Mouse (Mus musculus): ENCODE results near the gene Pip4k2a. TPM values are rescaled to one million over a fixed set of nuclear protein-coding genes. Genes with fewer than 3 reads are reported as not detected.

The Pip4k2a gene
- polyA plus RNA-seq, 2 experiments = 15.2 to 16.6 TPM

- DNase-seq (ENCODE audit: low read depth in 3 of 3, low spot score in 3 of 3) = peak in 1 of 3 experiments; percentile 28
- 74% methylated on average over 3 of the region's 3 CpGs for WGBS (ENCODE audit: insufficient replicate concordance)
- no peak for TF ChIP-seq EP300 (IDR thresholded peaks at IDR 0.05; ENCODE audit: low read depth)
- TF ChIP-seq CTCF (IDR thresholded peaks at IDR 0.05; ENCODE audit: low read depth) = peak; percentile 61
These were observed 113.6 kb downstream of the Pip4k2a start for GRCm38 (mm10) chr2:18884277-18884676.

GRCm38 (mm10) chr2:18874626-18875025, 123.3 kb downstream of the Pip4k2a start:
- WGBS (ENCODE audit: insufficient replicate concordance) = 92% methylated on average over 7 of the region's 7 CpGs
- Histone ChIP-seq H3K27me3 (ENCODE audit: control insufficient read depth, insufficient read depth, low read length) (no peaks in the 10 kb centered on the region), H3K9ac (replicated peaks) (no peak overlapping the region), H3K4me2 (ENCODE audit: low read depth) (no peak overlapping the region), H3K4me3 (ENCODE audit: insufficient read depth in 1 of 2, low read depth in 2 of 2, low read length in 2 of 2) (no peak overlapping the region), H3K4me1 (replicated peaks; ENCODE audit: control insufficient read depth in 2 of 2, insufficient read depth in 2 of 2, low read length in 1 of 2) (peaks cover 22 to 27% of the 10 kb centered on the region in 2 experiments), H3K9me3 (ENCODE audit: control insufficient read depth, low read length) (no peaks in the 10 kb centered on the region), H3K27ac (no peak overlapping the region), H3K36me3 (replicated peaks; ENCODE audit: control insufficient read depth, insufficient read depth, low read depth) (no peaks in the 10 kb centered on the region; the same call in 1 of the 2 replicates)
- no peak for TF ChIP-seq CTCF (IDR thresholded peaks at IDR 0.05; ENCODE audit: low read depth)
- no peak for TF ChIP-seq EP300 (IDR thresholded peaks at IDR 0.05; ENCODE audit: low read depth)
- ATAC-seq (ENCODE audit: insufficient read depth) (no peak), DNase-seq (ENCODE audit: low read depth in 3 of 3, low spot score in 3 of 3) (no peak)

More at GRCm38 (mm10) chr2:18884277-18884676, 113.6 kb downstream of the Pip4k2a start:
- H3K9me3 ChIP-seq (ENCODE audit: control insufficient read depth, low read length) = no peaks in the 10 kb centered on the region
- peaks cover 2% of the 10 kb centered on the region; the same call in 1 of the 2 replicates for H3K36me3 ChIP-seq (replicated peaks; ENCODE audit: control insufficient read depth, insufficient read depth, low read depth)
- H3K27me3 ChIP-seq (ENCODE audit: control insufficient read depth, insufficient read depth, low read length) = no peaks in the 10 kb centered on the region
- no peak overlapping the region for H3K4me2 ChIP-seq (ENCODE audit: low read depth)
- H3K4me1 ChIP-seq (replicated peaks; ENCODE audit: control insufficient read depth in 2 of 2, insufficient read depth in 2 of 2, low read length in 1 of 2) = no peaks in the 10 kb centered on the region
- H3K9ac ChIP-seq (replicated peaks) = no peak overlapping the region
- H3K27ac ChIP-seq = no peak overlapping the region
- H3K4me3 ChIP-seq (ENCODE audit: insufficient read depth in 1 of 2, low read depth in 2 of 2, low read length in 2 of 2) = no peak overlapping the region
- no peak for ATAC-seq (ENCODE audit: insufficient read depth)

GRCm38 (mm10) chr2:18874063-18874462, 123.9 kb downstream of the Pip4k2a start:
- Histone ChIP-seq H3K36me3 (replicated peaks; ENCODE audit: control insufficient read depth, insufficient read depth, low read depth) (no peaks in the 10 kb centered on the region; the same call in 1 of the 2 replicates), H3K27ac (no peak overlapping the region), H3K27me3 (ENCODE audit: control insufficient read depth, insufficient read depth, low read length) (no peaks in the 10 kb centered on the region), H3K9ac (replicated peaks) (no peak overlapping the region), H3K9me3 (ENCODE audit: control insufficient read depth, low read length) (no peaks in the 10 kb centered on the region), H3K4me3 (ENCODE audit: insufficient read depth in 1 of 2, low read depth in 2 of 2, low read length in 2 of 2) (no peak overlapping the region), H3K4me2 (ENCODE audit: low read depth) (no peak overlapping the region), H3K4me1 (replicated peaks; ENCODE audit: control insufficient read depth in 2 of 2, insufficient read depth in 2 of 2, low read length in 1 of 2) (peaks cover 22 to 27% of the 10 kb centered on the region in 2 experiments)
- TF ChIP-seq CTCF (IDR thresholded peaks at IDR 0.05; ENCODE audit: low read depth) (no peak), EP300 (IDR thresholded peaks at IDR 0.05; ENCODE audit: low read depth) (no peak)
- 84% methylated on average over 8 of the region's 8 CpGs for WGBS (ENCODE audit: insufficient replicate concordance)
- DNase-seq (ENCODE audit: low read depth in 3 of 3, low spot score in 3 of 3) (no peak), ATAC-seq (ENCODE audit: insufficient read depth) (no peak)

GRCm38 (mm10) chr2:18873440-18873839, 124.5 kb downstream of the Pip4k2a start:
- DNase-seq (ENCODE audit: low read depth in 3 of 3, low spot score in 3 of 3) (no peak), ATAC-seq (ENCODE audit: insufficient read depth) (no peak)
- H3K9me3 ChIP-seq (ENCODE audit: control insufficient read depth, low read length) = no peaks in the 10 kb centered on the region
- peaks cover 22 to 31% of the 10 kb centered on the region in 2 experiments for H3K4me1 ChIP-seq (replicated peaks; ENCODE audit: control insufficient read depth in 2 of 2, insufficient read depth in 2 of 2, low read length in 1 of 2)
- H3K4me2 ChIP-seq (ENCODE audit: low read depth) = no peak overlapping the region
- no peak overlapping the region for H3K9ac ChIP-seq (replicated peaks)
- 71% methylated on average over 3 of the region's 3 CpGs for WGBS (ENCODE audit: insufficient replicate concordance)
- no peaks in the 10 kb centered on the region; the same call in 1 of the 2 replicates for H3K36me3 ChIP-seq (replicated peaks; ENCODE audit: control insufficient read depth, insufficient read depth, low read depth)
- no peak overlapping the region for H3K27ac ChIP-seq
- TF ChIP-seq EP300 (IDR thresholded peaks at IDR 0.05; ENCODE audit: low read depth) = no peak
- no peak for TF ChIP-seq CTCF (IDR thresholded peaks at IDR 0.05; ENCODE audit: low read depth)
- H3K4me3 ChIP-seq (ENCODE audit: insufficient read depth in 1 of 2, low read depth in 2 of 2, low read length in 2 of 2) = no peak overlapping the region
- H3K27me3 ChIP-seq (ENCODE audit: control insufficient read depth, insufficient read depth, low read length) = no peaks in the 10 kb centered on the region

GRCm38 (mm10) chr2:18872797-18873196, 125.1 kb downstream of the Pip4k2a start:
- H3K9ac ChIP-seq (replicated peaks) = no peak overlapping the region
- TF ChIP-seq CTCF (IDR thresholded peaks at IDR 0.05; ENCODE audit: low read depth) = peak; percentile 92
- no peak for TF ChIP-seq EP300 (IDR thresholded peaks at IDR 0.05; ENCODE audit: low read depth)
- no peaks in the 10 kb centered on the region; the same call in 1 of the 2 replicates for H3K36me3 ChIP-seq (replicated peaks; ENCODE audit: control insufficient read depth, insufficient read depth, low read depth)
- H3K4me2 ChIP-seq (ENCODE audit: low read depth) = no peak overlapping the region
- WGBS (ENCODE audit: insufficient replicate concordance) = 6% methylated on average over 2 of the region's 2 CpGs
- no peak overlapping the region for H3K4me3 ChIP-seq (ENCODE audit: insufficient read depth in 1 of 2, low read depth in 2 of 2, low read length in 2 of 2)
- no peaks in the 10 kb centered on the region for H3K27me3 ChIP-seq (ENCODE audit: control insufficient read depth, insufficient read depth, low read length)
- ATAC-seq (ENCODE audit: insufficient read depth) = peak; percentile 22; the same call in 1 of the 2 replicates
- peaks cover 24 to 35% of the 10 kb centered on the region in 2 experiments for H3K4me1 ChIP-seq (replicated peaks; ENCODE audit: control insufficient read depth in 2 of 2, insufficient read depth in 2 of 2, low read length in 1 of 2)
- peak; percentile 65 to 71 (median 69) for DNase-seq (ENCODE audit: low read depth in 3 of 3, low spot score in 3 of 3)
- H3K27ac ChIP-seq = no peak overlapping the region
- H3K9me3 ChIP-seq (ENCODE audit: control insufficient read depth, low read length) = no peaks in the 10 kb centered on the region

All from liver, embryonic 14.5 days (tissue).